Mouse (Mus musculus) kidney, postnatal 4 days (tissue): Measurements from ENCODE around the gene Pparg.

ENCODE experiments used
- DNase-seq, 2 experiments: peaks; one replicate each; pipeline ENCODE4 v3.0.0; 2021; ENCODE audit warnings: mixed read lengths in 2 of 2

The Pparg gene

DNA sequence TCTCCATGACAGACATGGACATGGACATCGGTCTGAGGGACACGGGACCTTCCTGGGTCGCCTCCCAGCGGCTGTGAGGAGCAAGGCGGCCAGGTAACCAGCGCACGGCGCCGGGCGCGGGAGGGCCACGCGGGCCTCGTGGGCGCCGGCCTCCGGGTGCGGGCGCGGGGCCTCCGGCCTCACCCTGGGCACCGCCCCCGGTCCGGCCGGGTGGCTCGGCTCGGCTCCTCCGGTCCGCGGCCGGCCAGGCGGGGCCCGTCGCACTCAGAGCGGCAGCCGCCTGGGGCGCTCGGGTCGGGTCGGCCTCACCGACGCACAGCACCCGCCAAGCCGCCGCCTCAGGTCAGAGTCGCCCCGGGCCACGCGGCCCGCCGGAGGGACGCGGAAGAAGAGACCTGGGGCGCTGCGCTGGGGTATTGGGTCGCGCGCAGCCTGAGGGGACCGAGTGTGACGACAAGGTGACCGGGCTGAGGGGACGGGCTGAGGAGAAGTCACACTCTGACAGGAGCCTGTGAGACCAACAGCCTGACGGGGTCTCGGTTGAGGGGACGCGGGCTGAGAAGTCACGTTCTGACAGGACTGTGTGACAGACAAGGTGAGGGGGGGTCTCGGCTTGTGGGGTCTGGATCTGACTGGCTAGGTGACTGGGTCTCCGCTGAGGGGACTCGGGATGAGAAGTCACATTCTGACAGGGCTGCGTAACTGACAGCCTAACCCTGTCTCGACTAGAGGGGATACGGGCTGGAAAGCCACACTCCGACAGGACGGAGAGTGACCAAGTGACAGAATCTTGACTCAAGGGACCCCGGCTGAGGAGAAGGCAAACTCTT is at the start of gene Pparg:
Gene Pparg, plus strand, starts transcription at position 176 of the 830 bp plus-strand sequence.
- peak; percentile 61 to 76 for DNase-seq

DNA sequence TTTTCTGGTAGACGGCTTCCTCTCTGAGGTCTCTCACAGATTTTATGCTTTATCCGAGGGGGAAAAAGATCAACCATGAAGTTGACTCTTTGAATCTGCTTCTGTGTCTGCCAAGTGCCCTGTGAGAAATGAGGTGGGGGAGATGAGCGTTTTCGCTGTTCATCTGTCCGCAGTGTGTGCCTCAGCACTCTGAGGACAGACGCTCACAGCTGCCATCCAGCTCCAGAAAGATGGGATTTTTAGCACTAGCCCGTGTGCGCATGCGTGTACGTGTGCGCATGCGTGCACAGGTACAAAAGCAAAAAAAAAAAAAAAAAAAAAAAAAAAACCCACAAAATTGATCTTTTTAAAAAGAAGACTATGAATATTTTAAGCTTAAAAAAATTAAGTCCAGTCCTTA is 48.0 kb upstream of the Pparg start:
- no peak for DNase-seq

DNA sequence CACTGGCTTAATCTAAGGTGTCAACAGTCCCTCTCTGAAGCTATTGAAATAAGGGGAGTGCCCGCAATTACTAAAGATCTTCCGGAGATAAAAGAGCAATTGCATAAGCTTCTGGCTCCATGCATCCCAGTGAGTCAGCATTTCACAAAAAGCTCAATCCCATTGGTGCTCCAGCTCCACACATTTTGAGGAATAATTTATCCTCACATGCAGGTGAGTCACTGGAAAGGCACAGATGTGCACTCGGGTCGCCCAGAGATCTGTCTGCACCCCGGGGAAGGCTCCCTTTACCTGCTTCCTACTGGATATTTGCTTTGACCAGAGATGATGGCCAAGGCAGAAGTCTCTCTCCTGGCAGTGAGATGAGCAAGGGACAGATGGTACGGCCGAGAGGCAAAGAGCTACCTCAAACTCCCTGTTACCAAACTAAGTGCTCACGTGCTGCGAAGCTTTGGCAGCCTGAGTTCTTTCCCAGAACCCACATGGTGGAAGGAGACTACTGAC is 47.5 kb upstream of the Pparg start:
- no peak for DNase-seq

DNA sequence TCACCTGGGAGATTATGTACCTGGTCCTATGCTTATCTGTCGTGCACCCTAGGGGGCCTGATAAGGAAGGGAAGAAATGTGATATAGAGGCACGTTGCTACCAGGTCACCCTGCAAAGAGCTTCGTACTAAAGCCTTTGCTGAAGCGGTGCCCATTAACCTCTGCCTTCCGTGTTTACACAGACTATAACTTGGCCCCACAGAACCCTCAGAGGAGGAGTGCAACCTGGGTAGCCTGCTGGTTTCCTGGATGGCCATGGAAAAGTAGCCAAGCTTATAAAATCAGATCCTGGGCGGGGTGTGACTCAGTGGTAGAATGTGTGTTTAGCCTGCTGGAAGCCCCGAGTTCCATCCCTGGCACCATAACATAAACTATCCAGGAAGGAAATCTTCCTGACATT is 46.8 kb upstream of the Pparg start:
- DNase-seq = no peak

DNA sequence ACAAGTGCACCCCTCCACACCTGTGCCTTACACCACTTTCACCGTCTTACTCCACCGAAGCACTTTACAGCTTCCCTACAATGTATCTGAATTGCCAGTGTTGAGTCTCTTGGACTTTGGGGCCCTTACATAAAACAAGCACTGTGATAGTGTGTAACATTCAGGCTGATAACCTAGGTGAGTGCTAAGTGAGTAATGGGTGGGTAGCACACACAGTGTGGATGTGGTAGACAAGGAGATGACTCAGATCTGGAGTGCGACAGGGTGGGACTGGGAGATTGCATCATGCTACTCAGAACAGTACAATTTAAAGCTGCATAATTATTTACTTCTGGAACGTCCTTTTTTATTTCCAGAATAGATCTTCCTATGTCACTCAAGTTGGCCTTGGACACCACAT is 45.0 kb upstream of the Pparg start:
- no peak for DNase-seq

DNA sequence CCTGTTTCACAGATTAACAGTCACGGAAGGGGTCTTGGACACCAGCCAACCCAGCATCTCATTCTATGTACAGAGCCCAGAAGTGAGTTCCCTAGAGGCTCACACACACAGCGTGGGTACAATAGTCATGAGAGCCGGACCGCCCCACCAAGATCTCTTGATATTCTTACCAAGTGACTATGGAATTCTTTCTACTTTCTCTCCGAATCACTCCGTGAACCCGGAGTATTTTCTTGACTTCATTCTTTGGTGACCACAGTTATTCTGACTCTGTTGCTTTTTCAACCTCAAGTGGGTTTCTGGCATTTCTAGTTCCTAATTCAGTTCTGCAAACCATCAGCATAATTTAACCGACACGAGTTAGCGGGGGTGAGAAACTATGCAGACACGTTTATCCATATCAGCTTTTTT is 43.9 kb upstream of the Pparg start:
- DNase-seq = no peak

DNA sequence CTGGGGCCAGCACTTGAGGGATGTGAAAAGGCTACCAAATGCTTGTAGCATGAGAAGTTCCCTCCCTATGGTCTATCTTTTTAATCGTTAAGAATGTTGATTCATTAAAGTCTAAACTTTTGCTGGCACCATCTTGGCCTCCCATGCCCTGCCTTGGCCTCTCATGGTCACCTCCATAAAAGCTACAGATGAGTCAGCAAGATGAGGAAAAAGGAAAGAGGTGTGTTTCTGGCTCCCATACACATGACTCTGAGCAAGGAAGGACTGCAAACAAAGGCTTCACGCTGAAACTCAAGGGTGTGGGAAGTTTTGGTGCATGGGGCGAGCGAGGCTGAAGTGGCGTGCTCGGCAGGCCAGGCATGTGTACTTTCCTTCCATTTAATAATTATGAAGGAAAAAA is 41.9 kb upstream of the Pparg start:
- no peak for DNase-seq

DNA sequence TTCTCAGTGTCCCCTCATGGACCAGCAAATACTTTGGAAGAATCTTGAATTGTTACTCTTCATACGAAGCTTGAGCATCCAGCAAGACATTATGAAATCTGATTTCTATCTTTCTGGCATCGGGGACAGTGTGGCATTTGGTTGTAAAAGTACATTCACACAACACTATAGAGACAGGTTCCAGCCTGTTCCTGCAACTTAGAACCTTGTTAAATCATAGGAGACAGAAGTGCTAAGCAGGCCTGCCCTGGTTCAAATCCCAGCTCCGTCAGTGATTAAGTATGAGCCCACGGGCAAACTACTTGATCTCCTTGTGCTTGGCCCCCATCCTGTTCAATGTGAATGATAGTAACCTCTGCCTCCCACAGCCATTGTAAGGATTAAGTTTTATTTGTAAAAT is 41.1 kb upstream of the Pparg start:
- DNase-seq = no peak

DNA sequence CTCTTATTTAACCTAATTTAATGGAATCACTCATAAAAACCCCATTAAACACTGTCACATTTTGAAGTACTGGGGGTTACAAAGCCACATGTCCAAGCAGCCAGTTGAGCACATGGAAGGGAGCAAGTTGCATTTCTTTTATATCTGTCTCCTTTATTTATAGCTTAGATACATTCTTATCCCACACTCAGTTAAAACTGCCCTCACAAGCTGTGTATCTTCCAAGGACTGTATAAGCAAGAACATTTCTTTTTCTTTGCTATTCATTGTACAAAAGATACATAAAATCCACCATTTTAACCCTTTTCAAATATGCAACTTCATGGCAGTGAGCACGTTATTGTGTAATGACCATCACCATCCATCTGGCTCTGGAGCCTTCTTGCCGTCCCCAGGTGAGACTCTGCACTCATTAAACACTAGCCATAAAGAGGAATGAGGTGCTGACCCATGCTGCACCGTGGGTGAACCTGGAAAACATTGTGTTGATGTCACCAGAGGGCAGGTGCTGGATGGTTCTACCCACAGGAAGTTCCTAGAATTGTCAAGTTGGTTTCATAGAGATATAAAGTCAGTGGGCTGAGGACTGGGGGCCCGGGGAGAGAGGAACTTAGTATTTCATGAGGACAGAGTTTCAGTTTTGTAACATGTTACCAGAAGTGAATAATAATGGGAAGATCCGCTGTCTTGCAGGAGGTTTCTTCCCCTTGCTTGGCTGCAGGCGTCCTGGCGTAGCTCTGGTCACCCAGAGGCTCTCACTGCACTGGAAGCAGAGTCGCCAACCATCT is 39.6 kb upstream of the Pparg start:
- DNase-seq = no peak

DNA sequence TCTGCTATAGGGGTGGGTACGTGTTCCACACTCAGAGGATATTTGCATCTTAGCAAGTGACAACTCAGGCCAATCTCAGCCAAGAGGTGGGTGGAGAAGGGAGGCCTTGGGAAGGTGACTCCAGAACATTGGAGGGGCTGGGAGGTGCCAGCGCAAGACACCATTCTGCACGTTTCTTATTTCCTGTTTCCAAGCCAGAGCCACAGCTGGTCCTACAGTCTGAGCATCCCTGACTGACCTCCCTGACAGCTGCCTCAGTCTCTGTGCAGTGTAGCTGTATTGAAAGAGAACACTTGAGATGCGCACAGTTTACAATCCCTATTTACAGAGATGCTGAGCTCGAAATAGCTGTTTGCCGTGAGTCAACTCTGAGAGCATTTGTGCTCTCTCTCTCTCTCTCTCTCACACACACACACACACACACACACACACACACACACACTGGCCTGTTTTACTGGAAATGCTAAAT is 38.8 kb upstream of the Pparg start:
- DNase-seq = no peak

DNA sequence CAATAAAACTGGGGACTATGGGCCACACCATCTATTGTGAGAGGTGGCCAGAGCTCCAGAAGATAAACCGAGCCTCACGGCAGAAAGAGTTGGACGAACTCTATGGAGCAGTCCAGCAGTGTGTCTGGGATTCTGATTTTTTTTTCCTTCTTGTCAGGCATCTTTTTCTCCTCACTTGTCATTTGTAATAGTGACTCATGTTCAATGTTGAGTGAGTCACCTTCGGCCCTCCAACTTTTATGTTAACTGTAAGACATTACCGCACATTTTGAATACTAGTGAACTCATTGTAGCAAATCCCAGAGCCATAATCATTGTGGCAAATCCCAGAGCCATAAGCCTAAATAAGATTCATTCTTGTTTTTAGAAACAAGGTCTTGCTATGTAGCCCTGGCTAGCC is 37.8 kb upstream of the Pparg start:
- DNase-seq = no peak

DNA sequence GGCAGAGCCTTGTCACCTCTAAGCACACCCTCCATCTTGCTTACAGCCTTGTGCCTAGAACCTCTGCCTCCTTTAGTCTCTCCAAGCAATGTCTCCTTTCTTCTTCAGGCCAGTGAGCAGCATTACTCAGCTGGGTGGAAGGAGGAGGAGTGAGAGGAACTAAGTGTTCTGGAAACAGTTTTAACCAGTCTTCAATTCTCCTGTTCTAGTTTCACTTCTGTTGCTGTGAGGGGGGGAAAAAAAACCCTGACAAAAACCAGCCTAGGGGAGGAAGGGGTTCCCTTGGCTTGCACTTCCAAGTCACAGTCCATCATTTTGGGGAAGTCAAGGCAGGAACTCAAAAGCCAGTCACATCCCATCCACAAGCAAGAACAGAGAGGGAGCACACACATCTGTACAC is 29.8 kb upstream of the Pparg start:
- no peak for DNase-seq

DNA sequence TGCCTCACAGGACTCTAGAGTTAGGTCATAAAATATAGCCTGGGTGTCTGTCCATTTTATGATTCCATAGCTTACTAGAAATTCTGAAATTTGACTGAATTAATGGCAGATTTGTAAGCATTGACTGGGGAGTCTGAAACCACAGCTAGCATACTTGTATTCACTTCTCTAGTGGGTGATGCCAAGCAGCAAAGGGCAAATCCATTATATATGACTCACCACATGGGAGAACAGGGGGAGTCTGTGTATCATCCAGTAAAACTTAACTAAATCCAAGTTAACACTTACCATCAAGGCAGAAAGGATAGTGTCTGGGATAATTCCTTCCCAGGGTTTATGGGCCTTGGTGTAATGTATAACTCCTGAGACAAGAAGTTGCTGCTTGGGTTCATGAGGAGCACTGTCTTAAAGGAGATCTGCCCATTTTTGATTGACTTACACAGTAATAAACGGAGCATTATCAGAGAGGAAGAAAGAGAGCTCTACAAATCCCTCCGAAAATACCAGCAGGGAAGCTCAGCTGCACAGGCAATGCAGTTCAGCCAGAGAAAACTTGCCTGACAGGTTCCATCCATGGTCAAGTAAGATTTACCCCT is 27.6 kb upstream of the Pparg start:
- DNase-seq = no peak

DNA sequence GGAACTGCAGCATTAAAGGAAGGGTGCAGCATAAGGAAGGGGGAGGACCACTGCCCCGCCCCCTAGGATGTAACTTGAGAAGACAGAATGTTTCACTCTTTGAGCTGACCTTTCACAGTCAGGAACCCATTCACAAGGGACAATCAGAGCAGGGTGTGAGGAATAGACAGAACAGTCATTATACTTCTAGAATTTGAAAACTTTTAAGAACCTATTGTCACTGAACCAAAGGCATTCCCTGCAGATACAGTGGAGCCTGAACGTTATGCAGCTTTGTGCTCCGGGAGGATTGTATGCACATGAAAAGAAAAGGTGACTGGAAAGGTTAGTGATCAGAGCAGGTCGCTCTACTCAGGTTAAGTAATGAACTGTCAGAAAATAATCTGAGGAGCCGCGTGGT is 25.2 kb upstream of the Pparg start:
- DNase-seq = peak in 1 of 2 experiments; percentile 17

DNA sequence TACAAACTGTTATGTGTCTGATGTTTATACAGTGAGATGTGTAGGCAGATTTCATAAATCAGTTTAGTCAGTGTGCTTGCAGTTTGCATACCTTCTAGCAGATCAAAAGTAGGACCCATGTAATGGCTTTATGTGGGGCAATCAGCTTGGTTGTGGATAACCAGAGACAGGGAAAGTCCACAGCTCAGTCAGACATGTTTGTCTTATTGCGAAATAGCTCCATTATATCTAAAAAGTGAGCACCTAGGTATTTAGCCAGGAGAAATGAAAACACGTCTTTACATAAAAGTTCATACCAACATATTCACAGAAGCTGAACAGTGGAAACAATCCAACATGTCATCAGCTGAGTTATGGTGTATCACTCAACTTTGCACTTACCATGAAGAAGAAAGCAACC is 20.7 kb upstream of the Pparg start:
- DNase-seq = no peak

DNA sequence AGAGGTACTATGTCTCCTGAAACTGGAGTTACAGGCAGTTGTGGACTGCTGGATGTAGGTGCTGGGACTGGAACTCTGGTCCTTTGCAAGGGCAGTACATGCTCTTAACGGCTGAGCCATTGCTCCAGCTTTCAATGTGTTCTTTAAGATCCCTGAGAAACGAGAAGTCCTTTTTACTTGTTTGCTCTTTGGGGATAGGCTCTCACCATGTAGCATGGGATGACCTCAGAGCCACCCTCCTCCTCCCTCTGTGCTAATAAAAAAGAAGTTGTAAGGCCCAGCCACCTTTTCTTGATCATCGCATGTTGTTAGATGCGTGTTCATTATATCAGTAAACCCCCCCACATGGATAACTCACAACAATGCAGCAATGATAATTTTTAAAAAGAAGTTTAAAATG is 17.7 kb upstream of the Pparg start:
- DNase-seq = no peak

DNA sequence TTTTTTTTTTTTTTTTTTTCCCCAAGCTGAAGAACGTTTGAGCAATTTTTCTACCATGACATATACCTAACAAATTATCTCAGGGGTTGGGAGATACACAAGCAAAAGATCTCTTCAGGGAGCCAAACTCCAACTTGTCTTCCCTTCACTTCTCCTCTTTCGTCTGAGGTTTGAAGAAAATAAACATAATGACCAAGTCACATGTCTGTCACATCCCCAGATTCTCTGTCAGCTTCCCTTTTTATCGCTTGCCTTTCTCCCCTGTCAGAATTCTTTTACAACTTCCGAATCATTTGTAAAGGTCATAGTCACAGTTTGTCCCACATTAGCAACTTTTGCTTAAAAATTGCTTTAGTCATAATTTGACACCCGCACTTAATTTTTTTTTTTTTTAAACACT is 17.2 kb upstream of the Pparg start:
- DNase-seq = no peak

DNA sequence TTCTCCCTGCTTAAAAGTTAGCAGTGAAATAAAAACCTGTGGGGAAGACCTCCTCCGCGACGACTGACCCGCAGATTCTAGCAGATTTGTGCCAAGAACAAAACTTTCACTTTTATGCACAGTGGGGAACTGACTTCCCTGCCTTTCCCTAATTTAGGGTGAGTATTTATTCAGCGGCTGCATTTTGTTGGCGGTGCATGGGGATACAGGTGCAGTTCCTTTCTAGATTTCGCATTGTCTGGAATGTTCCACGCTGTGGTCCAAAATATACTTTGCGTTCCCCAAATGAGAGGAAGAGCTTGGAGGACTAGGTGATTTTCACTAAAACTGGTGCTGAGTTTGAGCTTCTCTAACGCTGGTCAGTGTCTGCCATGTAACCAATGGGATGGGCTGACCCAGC is 16.6 kb upstream of the Pparg start:
- DNase-seq = no peak

DNA sequence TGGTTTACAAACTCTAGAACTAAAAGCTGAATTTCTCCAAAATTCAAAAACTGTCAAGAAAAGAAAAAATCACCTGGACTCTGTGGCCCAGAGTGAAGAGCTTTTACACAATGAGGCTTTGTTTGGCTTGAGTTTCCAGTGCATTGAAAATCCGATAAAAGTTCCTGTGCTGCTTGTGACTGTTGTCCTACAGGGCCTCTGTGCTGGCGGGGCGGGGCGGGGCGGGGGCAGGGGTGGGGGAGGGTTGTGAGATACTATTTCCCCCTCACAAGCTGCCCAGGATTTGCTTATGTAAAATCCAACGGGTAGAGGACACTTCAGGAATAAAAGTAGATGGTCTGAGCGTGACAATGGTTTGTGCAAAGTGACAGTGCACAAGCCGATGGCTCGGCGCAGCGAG is 16.2 kb upstream of the Pparg start:
- no peak for DNase-seq

DNA sequence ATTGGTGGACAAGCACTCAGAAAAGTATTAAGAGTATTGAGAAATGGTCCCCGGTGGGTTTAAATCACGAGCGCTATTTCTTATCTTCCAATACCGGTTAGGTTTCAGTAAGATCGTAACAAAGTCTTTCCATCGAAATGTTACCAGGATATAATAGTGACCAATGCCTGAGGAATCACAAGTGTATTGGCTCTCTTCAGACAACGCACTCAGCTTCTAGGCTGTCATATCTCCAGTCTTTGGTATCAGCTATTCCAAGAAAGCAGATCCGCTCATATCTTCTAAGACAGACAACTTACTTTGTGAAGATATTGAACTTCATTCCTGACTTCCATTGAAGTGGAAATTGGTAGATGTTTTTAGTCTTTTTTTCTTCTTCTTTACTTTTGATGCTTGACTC is 15.7 kb upstream of the Pparg start:
- DNase-seq = no peak

DNA sequence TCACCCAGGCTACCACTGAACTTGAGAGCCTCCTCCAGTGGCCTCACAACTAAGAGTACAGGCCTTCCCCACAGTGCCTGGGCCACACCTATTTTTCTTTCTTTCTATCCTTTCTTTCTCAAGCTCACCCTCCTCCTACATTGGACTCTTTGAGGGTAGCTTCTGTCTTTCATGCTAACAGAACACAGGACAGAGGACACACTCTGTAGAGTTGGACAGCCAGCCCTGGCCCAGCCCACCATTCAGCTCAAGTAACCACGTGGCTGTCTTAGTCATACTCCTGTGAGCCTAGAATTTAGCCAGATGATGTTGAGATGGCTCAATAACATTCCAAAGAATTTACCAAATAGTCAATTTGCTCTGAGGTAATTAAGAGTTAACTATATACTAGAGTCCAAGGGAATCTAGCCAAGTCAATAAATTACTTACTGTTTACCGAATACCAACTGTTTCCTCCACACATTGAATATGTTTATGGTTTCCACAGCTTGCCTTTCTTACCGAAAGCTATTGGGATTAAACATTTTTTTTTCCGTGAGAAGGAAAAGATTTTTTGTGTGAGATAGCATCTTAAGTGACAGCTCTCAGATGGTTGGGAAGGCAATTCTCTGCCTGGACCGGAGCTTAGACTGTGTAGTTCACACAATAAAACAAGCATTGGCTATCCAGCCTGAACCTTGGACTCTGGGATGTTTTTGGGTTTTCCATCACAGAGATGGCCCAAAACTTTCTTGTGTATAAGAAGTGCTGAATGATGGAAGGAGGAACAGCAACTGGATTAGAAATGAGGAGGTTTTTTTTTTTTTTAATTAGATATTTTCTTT is 10.9 kb upstream of the Pparg start:
- peak; percentile 10 to 12 for DNase-seq

DNA sequence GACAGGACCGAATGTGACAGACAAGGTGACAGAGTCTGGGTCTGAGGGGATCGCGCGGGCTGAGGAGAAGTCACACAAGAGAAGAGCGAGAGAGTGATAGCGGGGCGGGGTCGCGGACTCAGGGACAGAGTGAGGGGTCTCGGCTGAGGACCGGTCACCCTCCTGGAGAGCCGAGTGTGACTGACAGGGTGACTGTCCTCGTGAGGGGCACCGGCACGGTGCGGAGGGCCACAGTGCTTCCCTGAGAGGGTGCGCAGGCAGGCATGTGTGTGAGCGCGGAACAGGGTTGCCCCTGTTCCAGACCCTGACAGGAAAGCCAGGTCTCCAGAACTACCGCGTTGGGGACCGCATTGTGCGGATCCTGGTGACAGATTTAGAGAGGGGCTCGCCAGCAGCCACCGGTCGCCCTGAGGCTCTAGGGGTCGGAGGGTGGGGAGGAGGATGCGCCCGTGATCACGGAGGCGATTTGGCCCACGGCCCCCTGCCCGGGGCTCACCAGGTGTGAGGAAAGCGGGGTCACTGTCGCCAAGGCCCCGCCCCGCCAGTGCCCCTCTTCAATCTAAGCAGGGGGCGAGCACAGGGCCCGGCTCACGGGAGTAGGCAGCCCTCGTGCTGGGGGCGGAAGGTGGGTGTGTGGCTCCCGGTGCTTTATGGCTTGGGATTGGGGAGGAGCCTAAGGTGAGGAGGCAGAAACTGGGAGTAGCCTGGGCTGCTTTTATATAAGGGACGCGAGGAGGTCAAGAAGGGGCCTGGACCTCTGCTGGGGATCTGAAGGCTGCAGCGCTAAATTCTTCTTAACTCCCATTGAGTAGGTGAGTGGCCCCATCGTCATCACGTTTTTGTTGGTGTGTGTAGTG is 1.1 kb downstream of the Pparg start:
- peak; percentile 20 to 39 for DNase-seq
